25 mouse cellular contexts compared by ENCODE assay signal in genomic region chr8:69805491-69805890, GRCm38 (mm10). TPM values are rescaled to one million over a fixed set of nuclear protein-coding genes. Genes with fewer than 3 reads are reported as not detected.
DNase-seq lines count a peak whose midpoint lies in the region; ATAC-seq and TF ChIP-seq lines count a peak whose summit lies in the region.
"Had no signal": no experiment of that assay in that cellular context is flagged by ENCODE, and none has a peak within 500 bp of the region (broad histone marks: within the 10 kb centered on the region; RNA-seq: fewer than 3 reads in every experiment).

No protein-coding gene starts in this region.

- TF ChIP-seq CTCF in gastrocnemius, adult 2 months (IDR thresholded peaks at IDR 0.05): no peak

- H3K27ac ChIP-seq in gastrocnemius, adult 2 months: no peak overlapping the region
- H3K27ac ChIP-seq: embryonic facial prominence, embryonic 13.5 days; forebrain, embryonic 12.5 days; hindbrain, embryonic 10.5 days; intestine, embryonic 15.5 days; layer of hippocampus, adult 2 months; limb, embryonic 10.5 days; midbrain, embryonic 15.5 days had no signal

- H3K27me3 ChIP-seq in megakaryocyte, embryonic 14.5 days (replicated peaks): no peaks in the 10 kb centered on the region
- H3K27me3 ChIP-seq: embryonic facial prominence, embryonic 13.5 days; forebrain, embryonic 12.5 days; intestine, embryonic 15.5 days; midbrain, embryonic 15.5 days; Patski had no signal

- no peak overlapping the region for H3K4me3 ChIP-seq in gastrocnemius, adult 2 months
- peak overlapping the region; percentile 30 for H3K4me3 ChIP-seq in megakaryocyte, embryonic 14.5 days (replicated peaks)
- H3K4me3 ChIP-seq: embryonic facial prominence, embryonic 13.5 days; erythroblast, embryonic 14.5 days; forebrain, embryonic 12.5 days; hindbrain, embryonic 10.5 days; intestine, embryonic 15.5 days; layer of hippocampus, adult 2 months; limb, embryonic 10.5 days; midbrain, embryonic 15.5 days; myocyte had no signal

- peaks cover 82% of the 10 kb centered on the region for H3K36me3 ChIP-seq in megakaryocyte, embryonic 14.5 days (replicated peaks; ENCODE audit: low read length)

- peak; percentile 23 for DNase-seq in gastrocnemius, adult 2 months
- DNase-seq in gastrocnemius, postnatal 14 days: no peak
- peak; percentile 8 for DNase-seq in thymus, postnatal 4 days
- DNase-seq in thymus, postnatal 25 days: no peak
- no peak for DNase-seq in cerebellum, adult 18-20 months
- DNase-seq: adrenal gland, postnatal 36 days; cerebellum, adult 11-12 months; cerebellum, postnatal 36 days; embryo, embryonic 11 days; kidney, adult 9 months; lung, adult 2 months; lung, postnatal 14 days had no signal

- intact Hi-C loops in gastrocnemius, adult 2 months (cut with DNase I): no loop called here
- intact Hi-C loops in gastrocnemius, postnatal 14 days (cut with DNase I; ENCODE audit: low total_unique reads): no loop called here

- ATAC-seq in megakaryocyte, adult 5-6 weeks (ENCODE audit: poor library complexity, severe bottlenecking): no peak
- ATAC-seq: hindbrain, embryonic 16.5 days; intestine, embryonic 15.5 days; midbrain, embryonic 15.5 days; Patski had no signal

- peaks cover 53% of the 10 kb centered on the region for H3K4me1 ChIP-seq in megakaryocyte, embryonic 14.5 days

- no peaks in the 10 kb centered on the region for H3K9me3 ChIP-seq in megakaryocyte, embryonic 14.5 days
- H3K9me3 ChIP-seq: embryonic facial prominence, embryonic 13.5 days; forebrain, embryonic 12.5 days; hindbrain, embryonic 10.5 days; intestine, embryonic 15.5 days; limb, embryonic 10.5 days; midbrain, embryonic 15.5 days had no signal

RNA-seq across cellular contexts. Expression of gene Gmip, which starts 3.0 kb away (rescaled TPM):
- total RNA-seq in gastrocnemius, adult 2 months (2021): 1 to 10 TPM; 3.8 to 5.3 TPM
- 1 to 10 TPM; 2.7 to 3.4 TPM for total RNA-seq in gastrocnemius, postnatal 14 days (2021)
- 7.0 and 14.6 TPM in 2 replicates for polyA plus RNA-seq in megakaryocyte, embryonic 14.5 days (2012; ENCODE audit: insufficient read depth, low replicate concordance)
- total RNA-seq in megakaryocyte, adult 5-6 weeks (2015): 60.6 and 62.2 TPM in 2 replicates
- 59.3 and 82.0 TPM in 2 replicates for total RNA-seq in megakaryocyte, adult 5-6 weeks (2017)

RNA-seq across cellular contexts. Expression of gene Zfp866, which starts 14.5 kb away (rescaled TPM):
- total RNA-seq in gastrocnemius, adult 2 months (2021): 10 to 100 TPM; 15.6 to 17.1 TPM
- 10 to 100 TPM; 10.3 to 11.2 TPM for total RNA-seq in gastrocnemius, postnatal 14 days (2021)
- not detected in 2 replicates for polyA plus RNA-seq in megakaryocyte, embryonic 14.5 days (2012; ENCODE audit: insufficient read depth, low replicate concordance)
- 23.6 TPM in 2 replicates for total RNA-seq in megakaryocyte, adult 5-6 weeks (2015)
- total RNA-seq in megakaryocyte, adult 5-6 weeks (2017): 24.9 and 27.2 TPM in 2 replicates

RNA-seq across cellular contexts. Expression of gene Atp13a1, which starts 14.5 kb away (rescaled TPM):
- 10 to 100 TPM in 1 of 2 experiments, 1 to 10 TPM in 1; 9.9 to 10.4 TPM for total RNA-seq in gastrocnemius, adult 2 months (2021)
- total RNA-seq in gastrocnemius, postnatal 14 days (2021): 10 to 100 TPM; 11.6 to 11.9 TPM
- polyA plus RNA-seq in megakaryocyte, embryonic 14.5 days (2012; ENCODE audit: insufficient read depth, low replicate concordance): 21.5 and 34.8 TPM in 2 replicates
- 19.5 and 21.1 TPM in 2 replicates for total RNA-seq in megakaryocyte, adult 5-6 weeks (2015)
- total RNA-seq in megakaryocyte, adult 5-6 weeks (2017): 15.6 and 16.9 TPM in 2 replicates

RNA-seq across cellular contexts. Expression of gene Lpar2, which starts 16.7 kb away (rescaled TPM):
- under 1 TPM in 1 of 2 experiments, not detected in 1; 0.14 TPM for total RNA-seq in gastrocnemius, adult 2 months (2021)
- under 1 TPM; 0.07 to 0.10 TPM for total RNA-seq in gastrocnemius, postnatal 14 days (2021)
- 0.08 TPM in 1 of 2 replicates, not detected in the other for polyA plus RNA-seq in megakaryocyte, embryonic 14.5 days (2012; ENCODE audit: insufficient read depth, low replicate concordance)
- total RNA-seq in megakaryocyte, adult 5-6 weeks (2015): 1.7 and 2.0 TPM in 2 replicates
- 0.57 and 0.59 TPM in 2 replicates for total RNA-seq in megakaryocyte, adult 5-6 weeks (2017)

RNA-seq across cellular contexts. Expression of gene Pbx4, which starts 26.8 kb away (rescaled TPM):
- not detected for total RNA-seq in gastrocnemius, adult 2 months (2021)
- under 1 TPM in 1 of 2 experiments, not detected in 1; 0.37 TPM for total RNA-seq in gastrocnemius, postnatal 14 days (2021)
- polyA plus RNA-seq in megakaryocyte, embryonic 14.5 days (2012; ENCODE audit: insufficient read depth, low replicate concordance): 1.7 TPM in 1 of 2 replicates, not detected in the other
- total RNA-seq in megakaryocyte, adult 5-6 weeks (2015): 1.3 and 2.4 TPM in 2 replicates
- 0.57 and 1.9 TPM in 2 replicates for total RNA-seq in megakaryocyte, adult 5-6 weeks (2017)

Comparison
In these comparisons a context has a peak if more than half of its experiments do, and no peak if none do; other contexts are left out.
1. DNase-seq: peak in gastrocnemius, adult 2 months (single experiment) and thymus, postnatal 4 days (single experiment); none in gastrocnemius, postnatal 14 days (single experiment), thymus, postnatal 25 days (single experiment) and cerebellum, adult 18-20 months (0 of 2).
2. RNA of gene Gmip, which starts 3.0 kb away (total RNA-seq): 59.3 to 82.0 TPM in megakaryocyte, adult 5-6 weeks; 3.8 to 5.3 TPM in gastrocnemius, adult 2 months and 2.7 to 3.4 TPM in gastrocnemius, postnatal 14 days; every median in the first group is over 4 times any median in the second.